Mouse (Mus musculus) heart, embryonic 13.5 days (tissue): ENCODE results near the gene Trpv6. TPM values are rescaled to one million over a fixed set of nuclear protein-coding genes. Genes with fewer than 3 reads are reported as not detected.

ENCODE experiments used
- ATAC-seq: fragments of 200-750 bp; cut with Nextera tagmentation; 2 replicates; pipeline ENCODE4 v1.8.0; 2017; ENCODE audit warnings: moderate TSS enrichment; ENCODE audit not compliant: insufficient number of reproducible peaks, low FRiP score, low TSS enrichment; ENCODE audit errors: extremely low read depth
- H3K27ac ChIP-seq: fragments of 300-500 bp; sonication (generic); replicated peaks from 2 replicates; pipeline ENCODE4 v1.5.1; 2015; ENCODE audit warnings: moderate library complexity, mild to moderate bottlenecking, inconsistent platforms
- H3K27me3 ChIP-seq: fragments of 300-500 bp; sonication (generic); replicated peaks from 2 replicates; pipeline ENCODE4 v1.6.1; 2015; ENCODE audit warnings: mild to moderate bottlenecking, inconsistent platforms
- H3K36me3 ChIP-seq: fragments of 300-500 bp; sonication (generic); 2 replicates; pipeline ENCODE4 v1.6.1; 2015; ENCODE audit warnings: mild to moderate bottlenecking, inconsistent platforms
- H3K4me1 ChIP-seq: fragments of 300-500 bp; sonication (generic); 2 replicates; pipeline ENCODE4 v1.6.1; 2015; ENCODE audit warnings: inconsistent platforms
- H3K4me2 ChIP-seq: fragments of 300-500 bp; sonication (generic); 2 replicates; pipeline ENCODE4 v1.6.1; 2015; ENCODE audit warnings: inconsistent platforms, mild to moderate bottlenecking, moderate library complexity
- H3K4me3 ChIP-seq: fragments of 300-500 bp; sonication (generic); 2 replicates; pipeline ENCODE4 v1.5.1; 2015; ENCODE audit warnings: moderate library complexity, mild to moderate bottlenecking, inconsistent platforms
- H3K9ac ChIP-seq: fragments of 300-500 bp; sonication (generic); 2 replicates; pipeline ENCODE4 v1.6.1; 2015; ENCODE audit warnings: inconsistent platforms, mild to moderate bottlenecking, moderate library complexity
- H3K9me3 ChIP-seq: fragments of 300-500 bp; sonication (generic); 2 replicates; pipeline ENCODE4 v1.6.1; 2016; ENCODE audit warnings: inconsistent platforms
- WGBS: fragments of 180-500 bp; shearing (Covaris S2); methylation state at CpG from one replicate; pipeline ENCODE4 v1.1.7; 2015; ENCODE audit warnings: mixed read lengths; 5-methylcytosine and 5-hydroxymethylcytosine counted together
- polyA plus RNA-seq: library from polyadenylated mRNA; unstranded; fragments of >200 nt; fragmentation: Nextera tagmentation; extraction: Ambion mirVana; gene quantifications from 2 replicates; pipeline ENCODE4 v1.2.1, GENCODE M21; 2015

Gene Trpv6
- polyA plus RNA-seq = 0.13 and 0.14 TPM in 2 replicates

DNA sequence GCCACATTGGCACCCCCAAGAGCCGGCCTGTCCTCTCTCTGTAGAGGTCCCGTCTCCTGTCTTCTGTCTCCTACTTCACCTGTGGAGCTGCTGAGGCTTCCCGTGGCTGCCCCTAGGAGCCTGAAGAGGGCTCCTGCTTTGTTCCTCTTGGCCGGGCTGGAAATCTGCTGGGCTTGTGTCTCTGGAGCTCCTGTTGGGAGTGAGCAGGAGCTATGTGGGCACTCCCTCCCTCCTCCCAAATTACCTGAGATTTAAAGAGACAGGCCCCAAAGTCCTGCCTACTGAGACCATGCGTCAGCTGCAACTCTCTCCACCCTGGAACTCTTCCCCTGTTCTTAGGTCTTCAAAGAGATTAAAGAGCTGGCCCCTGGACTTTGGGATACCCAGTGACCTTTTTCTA is at the start of gene Trpv6:
TSS of gene Trpv6 (minus strand) at position 228 of the 400 bp plus-strand sequence.
- H3K27me3 ChIP-seq = no peaks in the 10 kb centered on the region
- no peaks in the 10 kb centered on the region for H3K4me1 ChIP-seq
- H3K4me3 ChIP-seq = no peak within 1 kb of the TSS
- no peak for ATAC-seq
- H3K9ac ChIP-seq = no peak within 1 kb of the TSS
- H3K36me3 ChIP-seq = no peaks in the 10 kb centered on the region
- 10% methylated on average over 5 of the region's 5 CpGs for WGBS
- no peak within 1 kb of the TSS for H3K4me2 ChIP-seq
- H3K9me3 ChIP-seq = no peaks in the 10 kb centered on the region
- H3K27ac ChIP-seq = no peak within 1 kb of the TSS

DNA sequence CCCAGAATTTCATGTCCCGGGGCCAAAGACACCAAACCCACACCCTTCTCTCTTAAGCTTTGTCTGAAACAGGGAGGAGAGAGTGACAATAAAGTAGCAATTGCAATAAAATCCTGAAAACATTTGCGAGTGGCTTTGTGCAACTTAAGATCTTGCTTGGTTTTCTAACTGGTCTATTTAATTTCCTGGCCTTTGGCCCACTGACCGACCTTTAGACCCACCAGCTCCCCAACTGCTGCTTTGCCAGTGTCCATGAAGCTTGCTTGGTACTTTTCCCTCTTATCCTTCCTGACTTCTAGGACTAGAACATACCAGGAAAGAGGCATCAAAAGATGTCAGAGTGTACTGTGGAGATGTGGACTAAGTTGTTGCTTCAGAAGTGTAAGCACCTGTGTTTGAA is 49.4 kb upstream of the Trpv6 start:
- Histone ChIP-seq H3K9ac (no peak overlapping the region), H3K27me3 (no peaks in the 10 kb centered on the region), H3K27ac (no peak overlapping the region), H3K36me3 (no peaks in the 10 kb centered on the region), H3K4me1 (no peaks in the 10 kb centered on the region), H3K4me3 (no peak overlapping the region), H3K4me2 (no peak overlapping the region), H3K9me3 (no peaks in the 10 kb centered on the region)
- WGBS = 81% methylated on average over 3 of the region's 3 CpGs
- ATAC-seq = no peak

DNA sequence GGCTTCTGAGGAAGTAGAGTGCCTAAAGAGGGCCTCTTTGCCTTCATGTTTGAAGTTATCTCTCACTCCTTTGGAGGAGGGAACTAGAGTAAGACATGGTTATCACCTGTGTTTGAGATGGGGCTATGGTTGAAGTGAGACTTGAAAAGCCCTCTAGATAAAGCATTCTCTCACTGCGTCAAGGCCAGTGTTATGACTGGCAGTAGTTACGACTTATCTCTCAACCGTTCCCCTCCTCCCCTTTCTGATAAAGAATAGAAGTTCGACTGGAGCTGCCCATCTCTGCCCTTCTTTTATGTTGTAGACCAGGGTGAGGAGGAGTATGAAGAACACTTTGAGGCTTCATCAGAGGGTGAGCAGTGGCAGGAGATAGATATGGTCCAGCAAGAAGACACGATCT is 48.7 kb upstream of the Trpv6 start:
- Histone ChIP-seq H3K36me3 (no peaks in the 10 kb centered on the region), H3K9me3 (no peaks in the 10 kb centered on the region), H3K27me3 (no peaks in the 10 kb centered on the region; the same call in 1 of the 2 replicates), H3K4me1 (no peaks in the 10 kb centered on the region), H3K4me2 (no peak overlapping the region), H3K27ac (no peak overlapping the region), H3K4me3 (no peak overlapping the region), H3K9ac (no peak overlapping the region)
- 30% methylated on average over 5 of the region's 5 CpGs for WGBS
- no peak for ATAC-seq

DNA sequence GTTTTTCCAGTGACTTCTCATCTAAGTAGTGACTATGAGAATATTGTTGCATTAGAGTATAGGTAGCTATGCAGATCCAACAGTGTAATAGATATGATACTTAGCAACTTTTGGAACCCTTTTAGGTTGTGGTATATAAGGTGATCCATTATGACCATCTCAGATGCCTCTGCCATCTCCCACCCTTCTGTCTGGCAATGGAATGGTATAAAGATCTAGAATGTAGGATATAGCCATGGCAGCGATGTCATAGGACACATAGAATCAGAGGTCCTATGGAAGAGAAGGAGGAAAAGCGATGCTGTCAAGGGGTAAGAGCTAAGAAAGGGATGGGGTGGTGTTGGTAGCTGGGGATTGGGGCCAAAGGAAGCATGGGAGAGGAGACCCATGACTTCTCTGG is 47.9 kb upstream of the Trpv6 start, which contains the start of gene Llcfc1:
TSS of gene Llcfc1 (plus strand) at position 301 of the 400 bp plus-strand sequence.
- no peak within 1 kb of the TSS for H3K4me2 ChIP-seq
- H3K27ac ChIP-seq = no peak within 1 kb of the TSS
- H3K9ac ChIP-seq = no peak within 1 kb of the TSS
- H3K36me3 ChIP-seq = no peaks in the 10 kb centered on the region
- no peaks in the 10 kb centered on the region for H3K9me3 ChIP-seq
- ATAC-seq = no peak
- H3K4me1 ChIP-seq = no peaks in the 10 kb centered on the region
- no peaks in the 10 kb centered on the region; the same call in 1 of the 2 replicates for H3K27me3 ChIP-seq
- 71% methylated on average over 2 of the region's 2 CpGs for WGBS
- H3K4me3 ChIP-seq = no peak within 1 kb of the TSS

DNA sequence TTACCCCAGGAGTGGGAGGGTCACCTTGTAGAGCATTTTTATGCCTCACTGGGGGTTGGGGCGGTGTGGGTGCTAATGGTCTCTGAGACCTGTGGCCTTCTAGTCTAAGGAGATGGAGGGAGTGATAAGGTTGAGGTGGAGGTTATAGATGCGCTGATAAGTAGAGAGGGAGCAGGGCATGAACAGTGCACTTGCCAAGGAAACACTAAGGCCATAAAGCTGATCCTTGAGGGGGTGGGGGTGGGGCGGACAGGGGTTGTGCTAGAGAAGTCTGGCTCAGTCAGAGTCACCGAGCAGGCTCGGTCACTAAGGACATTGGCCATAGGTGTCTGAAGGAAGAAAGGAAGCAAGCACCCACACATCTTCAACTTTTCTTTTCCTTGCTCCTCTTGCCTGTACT is 45.5 kb upstream of the Trpv6 start:
- no peak overlapping the region for H3K4me3 ChIP-seq
- no peaks in the 10 kb centered on the region for H3K9me3 ChIP-seq
- H3K4me2 ChIP-seq = no peak overlapping the region
- H3K9ac ChIP-seq = no peak overlapping the region
- no peaks in the 10 kb centered on the region; the same call in 1 of the 2 replicates for H3K27me3 ChIP-seq
- no peak overlapping the region for H3K27ac ChIP-seq
- 59% methylated on average over 5 of the region's 5 CpGs for WGBS
- H3K4me1 ChIP-seq = no peaks in the 10 kb centered on the region
- no peaks in the 10 kb centered on the region for H3K36me3 ChIP-seq
- no peak for ATAC-seq

DNA sequence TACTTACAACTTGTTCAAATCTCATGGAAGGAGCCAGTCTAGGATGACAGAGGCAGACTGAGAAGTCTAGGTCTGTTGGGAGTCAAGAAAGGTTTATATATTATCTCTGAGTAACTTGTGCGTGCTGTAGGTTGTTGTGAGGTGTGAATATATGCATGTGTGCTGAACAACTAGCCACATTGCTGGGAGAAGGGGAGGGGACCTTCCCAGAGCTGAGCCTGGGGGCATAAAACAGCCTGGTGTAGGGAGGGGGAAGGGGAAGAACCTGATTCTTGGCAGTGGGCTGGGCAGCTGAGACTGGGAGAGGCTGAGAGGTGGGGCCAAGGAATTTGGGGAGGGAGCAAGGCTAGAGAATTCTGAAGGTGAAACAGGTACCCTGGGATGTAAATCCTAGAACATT is 44.5 kb upstream of the Trpv6 start, which contains the start of gene Trpv5:
TSS of gene Trpv5 (minus strand) at position 101 of the 400 bp plus-strand sequence.
- no peak within 1 kb of the TSS for H3K27ac ChIP-seq
- H3K4me1 ChIP-seq = no peaks in the 10 kb centered on the region
- H3K27me3 ChIP-seq = no peaks in the 10 kb centered on the region; the same call in 1 of the 2 replicates
- WGBS = 60% methylated on average over 1 of the region's 1 CpGs
- no peak within 1 kb of the TSS for H3K4me2 ChIP-seq
- no peak within 1 kb of the TSS for H3K9ac ChIP-seq
- H3K36me3 ChIP-seq = no peaks in the 10 kb centered on the region
- no peaks in the 10 kb centered on the region for H3K9me3 ChIP-seq
- ATAC-seq = no peak
- H3K4me3 ChIP-seq = no peak within 1 kb of the TSS

DNA sequence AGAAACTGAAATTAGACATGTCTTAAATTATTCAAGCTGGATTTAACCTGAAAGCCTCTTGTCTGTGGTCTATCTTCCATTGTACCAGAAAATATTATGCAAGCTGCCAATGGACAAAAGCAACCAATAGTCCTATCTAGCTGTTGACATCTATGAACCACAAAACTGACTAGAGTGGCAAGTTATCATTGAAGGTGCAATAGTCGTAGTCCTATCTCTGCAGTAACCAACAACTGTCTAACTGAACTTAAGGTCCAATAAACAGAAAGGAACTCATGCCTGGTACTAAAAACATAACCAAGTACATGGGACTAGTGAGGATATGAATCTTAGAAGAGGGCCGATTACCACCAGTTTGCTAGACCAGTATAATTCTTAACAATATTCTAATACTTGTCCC is 40.3 kb upstream of the Trpv6 start:
- H3K9me3 ChIP-seq = 0 out of 2 replicates have a peak, but pooled peaks cover 8% of the 10 kb centered on the region
- H3K9ac ChIP-seq = no peak overlapping the region
- no peaks in the 10 kb centered on the region for H3K36me3 ChIP-seq
- no peak overlapping the region for H3K4me2 ChIP-seq
- no peaks in the 10 kb centered on the region; the same call in 1 of the 2 replicates for H3K27me3 ChIP-seq
- H3K4me3 ChIP-seq = no peak overlapping the region
- H3K4me1 ChIP-seq = no peaks in the 10 kb centered on the region
- no peak overlapping the region for H3K27ac ChIP-seq
- no peak for ATAC-seq
- WGBS = 72% methylated on average over 2 of the region's 2 CpGs

DNA sequence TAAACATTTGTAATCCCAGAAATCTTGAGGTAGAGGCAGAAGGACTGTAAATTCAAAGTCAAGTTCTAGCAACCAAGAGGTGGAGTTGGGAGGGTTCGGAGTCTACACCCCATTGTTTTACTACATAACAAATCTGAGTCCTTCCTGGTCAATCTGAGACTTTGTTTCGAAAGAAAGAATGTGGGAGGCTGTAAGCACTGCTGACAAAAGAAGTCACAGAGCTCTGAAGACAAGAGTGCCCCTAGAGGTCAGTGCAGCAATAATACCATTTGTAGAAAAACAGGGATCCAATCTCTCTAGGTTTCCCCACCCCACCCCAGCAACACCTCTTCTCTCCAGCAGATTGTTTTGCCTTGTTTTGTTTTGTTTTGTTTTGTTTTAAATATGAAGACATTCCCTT is 26.1 kb upstream of the Trpv6 start:
- Histone ChIP-seq H3K9ac (no peak overlapping the region), H3K27ac (no peak overlapping the region), H3K36me3 (no peaks in the 10 kb centered on the region), H3K27me3 (no peaks in the 10 kb centered on the region), H3K9me3 (no peaks in the 10 kb centered on the region), H3K4me2 (no peak overlapping the region), H3K4me3 (no peak overlapping the region), H3K4me1 (no peaks in the 10 kb centered on the region)
- WGBS = 37% methylated on average over 2 of the region's 2 CpGs
- ATAC-seq = no peak

DNA sequence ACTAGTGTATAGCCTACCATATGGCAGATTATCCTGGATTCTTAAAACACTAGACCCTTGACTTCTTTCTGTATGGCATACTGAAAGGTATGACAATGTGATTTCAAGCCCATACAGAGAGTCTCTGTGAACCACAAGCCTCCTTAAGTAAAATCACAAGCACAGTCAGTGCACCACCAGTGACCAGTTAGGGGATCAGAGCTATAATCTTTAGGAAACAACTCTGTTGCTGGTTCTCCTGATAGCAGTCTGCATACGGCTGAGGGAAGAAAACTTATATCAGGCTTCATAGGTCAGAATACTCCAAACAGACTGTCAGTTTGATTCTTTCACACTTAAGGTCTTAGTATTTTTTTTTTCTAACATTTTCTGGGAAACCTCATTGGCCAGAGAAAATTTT is 22.3 kb upstream of the Trpv6 start:
- Histone ChIP-seq H3K9ac (no peak overlapping the region), H3K36me3 (no peaks in the 10 kb centered on the region), H3K4me3 (no peak overlapping the region), H3K9me3 (no peaks in the 10 kb centered on the region), H3K4me1 (no peaks in the 10 kb centered on the region), H3K27ac (no peak overlapping the region), H3K4me2 (no peak overlapping the region), H3K27me3 (no peaks in the 10 kb centered on the region)
- no peak for ATAC-seq
- 30% methylated on average over 1 of the region's 1 CpGs for WGBS

DNA sequence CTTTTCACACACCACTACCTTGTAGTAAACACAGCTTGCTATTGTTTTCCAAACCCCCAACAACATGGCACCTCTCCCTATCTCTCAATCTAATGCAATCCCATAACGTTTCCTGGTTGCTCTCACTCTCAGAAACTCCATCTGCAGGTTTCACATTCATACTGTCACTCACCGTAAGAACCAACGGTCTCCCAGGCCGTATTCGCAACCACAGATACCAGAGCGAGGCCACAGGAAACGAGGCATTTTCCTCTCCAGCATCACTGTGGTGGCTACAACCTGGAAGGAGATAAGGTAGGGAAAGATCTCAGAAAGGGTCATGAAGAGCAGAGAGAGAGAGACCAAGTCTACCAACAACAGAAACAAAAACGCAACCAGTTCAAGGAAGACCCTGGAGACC is 18.4 kb upstream of the Trpv6 start:
- Histone ChIP-seq H3K4me3 (no peak overlapping the region), H3K27ac (no peak overlapping the region), H3K4me2 (no peak overlapping the region), H3K4me1 (no peaks in the 10 kb centered on the region), H3K27me3 (no peaks in the 10 kb centered on the region), H3K9me3 (no peaks in the 10 kb centered on the region), H3K36me3 (no peaks in the 10 kb centered on the region), H3K9ac (no peak overlapping the region)
- 67% methylated on average over 8 of the region's 8 CpGs for WGBS
- no peak for ATAC-seq

DNA sequence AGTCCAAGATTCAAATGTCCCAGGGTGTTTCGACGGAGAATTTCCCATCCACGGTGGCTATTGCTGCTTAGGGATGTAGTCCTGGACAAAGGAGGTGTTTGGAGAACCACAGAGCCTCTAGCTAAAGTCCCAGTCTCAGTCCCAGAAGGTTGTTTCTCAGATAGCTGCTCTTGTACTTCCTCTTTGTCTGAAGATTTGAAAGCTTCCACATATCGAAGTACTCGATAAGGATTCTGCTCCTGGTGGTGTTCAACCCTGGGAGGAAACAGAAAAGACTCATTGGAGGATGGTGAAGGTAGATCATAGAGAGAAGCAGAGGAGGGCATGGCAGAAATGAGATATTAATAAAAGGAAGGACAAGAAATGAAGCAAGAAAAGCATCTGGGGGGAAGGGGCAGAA is 17.0 kb upstream of the Trpv6 start:
- Histone ChIP-seq H3K4me3 (no peak overlapping the region), H3K9me3 (no peaks in the 10 kb centered on the region), H3K9ac (no peak overlapping the region), H3K4me1 (no peaks in the 10 kb centered on the region), H3K36me3 (no peaks in the 10 kb centered on the region), H3K27ac (no peak overlapping the region), H3K27me3 (no peaks in the 10 kb centered on the region), H3K4me2 (no peak overlapping the region)
- ATAC-seq = no peak
- WGBS = 82% methylated on average over 5 of the region's 5 CpGs

DNA sequence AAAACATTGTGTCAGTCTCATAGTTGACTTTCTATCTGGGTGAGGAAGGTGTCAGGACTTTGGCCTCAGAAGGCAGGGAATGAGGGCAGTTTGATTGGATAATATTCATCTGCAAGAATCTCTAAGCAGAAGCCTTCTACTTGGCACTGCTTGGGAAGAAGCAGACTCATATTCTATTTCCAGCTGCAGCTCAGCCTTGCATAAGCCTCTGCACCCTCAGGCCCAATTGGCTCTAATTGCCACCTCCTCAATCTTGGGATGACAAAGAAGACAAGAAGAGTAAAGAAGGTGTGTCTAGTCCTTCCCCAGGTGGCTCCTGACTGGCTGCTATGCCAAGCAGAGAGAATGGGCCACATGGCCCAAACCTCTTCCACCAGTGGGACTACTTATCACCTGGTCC is 10.5 kb upstream of the Trpv6 start:
- H3K4me2 ChIP-seq = no peak overlapping the region
- H3K9me3 ChIP-seq = no peaks in the 10 kb centered on the region
- no peaks in the 10 kb centered on the region for H3K27me3 ChIP-seq
- no peak overlapping the region for H3K27ac ChIP-seq
- H3K36me3 ChIP-seq = no peaks in the 10 kb centered on the region
- no peaks in the 10 kb centered on the region for H3K4me1 ChIP-seq
- H3K4me3 ChIP-seq = no peak overlapping the region
- no peak for ATAC-seq
- H3K9ac ChIP-seq = no peak overlapping the region
